Mouse (Mus musculus): ENCODE measurements around the gene Unc119.
A peak's percentile ranks its signal among the peaks of the same experiment; 100 is the strongest.

Gene Unc119

GRCm38 (mm10) chr11:78371711-78372110 is 28.4 kb downstream of the Unc119 start:
- no peak for DNase-seq (ENCODE audit: low spot score in 2 of 2)

- DNase-seq (ENCODE audit: low spot score in 2 of 2): no peak
Observed at GRCm38 (mm10) chr11:78372166-78372565, 28.9 kb downstream of the Unc119 start.

GRCm38 (mm10) chr11:78372610-78373009 is 29.3 kb downstream of the Unc119 start:
- no peak for DNase-seq (ENCODE audit: low spot score in 2 of 2)

GRCm38 (mm10) chr11:78374147-78374546 is 30.9 kb downstream of the Unc119 start:
- DNase-seq (ENCODE audit: low spot score in 2 of 2): no peak

GRCm38 (mm10) chr11:78377549-78378159 is 34.4 kb downstream of the Unc119 start:
- no peak for DNase-seq (ENCODE audit: low spot score in 2 of 2)

- no peak for DNase-seq (ENCODE audit: low spot score in 2 of 2)
Observed at GRCm38 (mm10) chr11:78380351-78380750, 37.1 kb downstream of the Unc119 start.

GRCm38 (mm10) chr11:78380996-78381395 is 37.7 kb downstream of the Unc119 start:
- DNase-seq (ENCODE audit: low spot score in 2 of 2): no peak

- no peak for DNase-seq (ENCODE audit: low spot score in 2 of 2)
Observed at GRCm38 (mm10) chr11:78382286-78382685, 39.0 kb downstream of the Unc119 start.

GRCm38 (mm10) chr11:78382701-78383100 is 39.4 kb downstream of the Unc119 start:
- DNase-seq (ENCODE audit: low spot score in 2 of 2): no peak

GRCm38 (mm10) chr11:78385776-78386175 is 42.5 kb downstream of the Unc119 start:
- no peak for DNase-seq (ENCODE audit: low spot score in 2 of 2)

GRCm38 (mm10) chr11:78386508-78387043 is 43.3 kb downstream of the Unc119 start, which contains the start of gene Foxn1:
TSS of gene Foxn1 (minus strand) at chr11:78386558.
- DNase-seq (ENCODE audit: low spot score in 2 of 2): no peak

GRCm38 (mm10) chr11:78392728-78393127 is 49.4 kb downstream of the Unc119 start:
- no peak for DNase-seq (ENCODE audit: low spot score in 2 of 2)

- DNase-seq (ENCODE audit: low spot score in 2 of 2): no peak
Observed at GRCm38 (mm10) chr11:78396950-78397349, 53.7 kb downstream of the Unc119 start.

GRCm38 (mm10) chr11:78397397-78397796 is 54.1 kb downstream of the Unc119 start:
- peak; percentile 69 to 87 for DNase-seq (ENCODE audit: low spot score in 2 of 2)

GRCm38 (mm10) chr11:78398212-78398611 is 54.9 kb downstream of the Unc119 start:
- no peak for DNase-seq (ENCODE audit: low spot score in 2 of 2)

Data from spleen, postnatal 4 days (tissue).